Mouse (Mus musculus) WW6 (cell line): ENCODE data around the gene Mrgprb1.
"Not testable (repeated sequence)": the region's sequence is repeated elsewhere in the genome, so short reads cannot be mapped to it uniquely, and the experiment has no call there.

Experiments used
- DNase-seq: peaks from one replicate; pipeline ENCODE4 v3.0.0-alpha.2; 2013; ENCODE audit warnings: low read depth, low spot score

The Mrgprb1 gene

DNA sequence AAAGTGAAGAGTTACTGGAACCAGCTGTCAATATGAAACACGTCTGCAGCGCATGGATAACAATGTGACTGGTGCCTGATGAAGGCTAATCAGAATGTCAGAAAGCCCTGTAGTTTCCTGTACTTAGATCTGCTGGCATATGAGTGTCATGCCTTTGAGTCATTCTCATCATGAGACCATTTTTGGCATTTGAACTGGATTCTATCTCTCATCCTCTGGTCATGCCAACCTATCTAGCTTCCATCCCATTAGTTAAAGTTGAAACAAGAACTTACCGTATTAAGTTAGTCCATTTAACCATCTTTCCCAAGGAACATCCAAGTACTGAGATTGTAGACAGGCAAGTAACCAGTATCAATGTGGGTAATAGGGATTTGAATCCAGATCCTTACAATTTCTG is at the start of gene Mrgprb1:
Mrgprb1 (minus strand) TSS at position 101 of the 400 bp plus-strand sequence.
- no peak for DNase-seq

DNA sequence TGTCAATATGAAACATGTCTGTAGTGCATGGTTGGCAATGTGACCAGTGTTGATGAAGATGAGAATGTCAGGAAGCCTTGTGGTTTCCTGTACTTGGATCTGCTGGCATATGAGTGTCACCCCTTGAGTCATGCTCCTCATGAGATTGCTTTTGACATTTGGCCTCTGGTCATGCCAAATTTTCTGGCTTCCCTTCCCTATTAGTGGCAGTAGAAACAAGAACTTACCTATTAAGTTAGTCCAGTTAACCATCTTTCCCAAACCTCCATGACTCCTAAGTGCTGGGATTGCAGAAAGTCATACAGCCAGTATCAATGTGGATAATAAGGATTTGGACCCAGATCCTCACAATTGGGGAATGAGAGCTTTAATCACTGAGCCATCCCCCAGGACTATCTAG is 43.1 kb upstream of the Mrgprb1 start, which contains the start of gene Mrgprx2:
Mrgprx2 (minus strand) TSS at position 101 of the 400 bp plus-strand sequence.
- no peak for DNase-seq

DNA sequence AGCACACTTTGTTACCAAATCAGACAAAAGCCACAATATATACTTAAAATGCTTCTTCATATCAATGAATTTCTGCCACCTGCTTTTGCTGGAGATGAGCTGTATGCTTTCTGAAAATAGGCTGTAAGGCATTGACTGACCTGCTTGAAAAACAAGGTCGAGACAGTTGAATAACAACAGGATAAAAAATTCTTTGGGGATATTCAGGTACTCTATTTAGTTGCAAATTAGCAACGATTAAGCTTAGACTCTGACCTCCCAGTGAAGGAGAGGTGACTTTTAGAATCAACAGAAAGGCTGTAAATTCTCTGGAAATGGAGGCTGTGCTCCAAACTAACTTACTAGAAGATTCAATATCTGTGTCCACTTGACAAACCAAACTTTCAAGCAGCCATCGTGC is 19.6 kb downstream of the Mrgprb1 start:
- DNase-seq = no peak

DNA sequence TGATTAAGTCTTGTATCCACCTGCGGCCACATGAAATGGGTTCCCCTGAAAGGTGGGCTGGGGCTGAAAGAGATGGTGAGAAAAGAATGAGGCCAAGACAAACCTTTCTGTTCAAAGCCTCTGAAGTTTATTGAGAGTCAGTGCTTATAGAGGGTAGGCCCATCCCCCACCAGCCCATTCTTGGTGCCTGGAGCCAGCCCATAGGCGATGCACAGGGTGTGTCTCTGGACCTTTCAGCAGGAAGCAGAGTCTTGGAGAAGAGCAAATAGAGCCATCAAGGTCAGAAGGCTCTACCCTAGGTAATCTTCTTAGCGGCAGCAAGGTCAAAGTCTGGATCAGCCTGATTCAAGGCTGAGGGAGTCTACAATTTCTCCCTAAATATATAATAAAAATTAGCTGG is 20.2 kb downstream of the Mrgprb1 start:
- DNase-seq = not testable (repeated sequence)
